Mouse (Mus musculus): ENCODE results near the gene Zc2hc1b. TPM values are rescaled to one million over a fixed set of nuclear protein-coding genes. Genes with fewer than 3 reads are reported as not detected.

Zc2hc1b gene
- polyA plus RNA-seq, 1 experiment from 2014 or later = not detected

GRCm38 (mm10) chr10:13127335-13127734 is 50.5 kb downstream of the Zc2hc1b start:
- Histone ChIP-seq H3K27ac (replicated peaks) (0 out of 2 replicates have a peak overlapping the region, but pooled peaks have one; percentile 23), H3K36me3 (peaks cover 63% of the 10 kb centered on the region), H3K27me3 (ENCODE audit: low read depth, poor library complexity, severe bottlenecking) (no peaks in the 10 kb centered on the region), H3K4me1 (peaks cover 10% of the 10 kb centered on the region), H3K9me3 (replicated peaks) (peaks cover 6% of the 10 kb centered on the region), H3K4me3 (no peak overlapping the region)
- peak; percentile 31 for DNase-seq (ENCODE audit: low spot score)
- 73% methylated on average over 13 of the region's 13 CpGs for WGBS

- Histone ChIP-seq H3K4me3 (no peak overlapping the region), H3K9me3 (replicated peaks) (peaks cover 6% of the 10 kb centered on the region), H3K36me3 (peaks cover 69% of the 10 kb centered on the region), H3K27ac (replicated peaks) (no peak overlapping the region; the same call in 1 of the 2 replicates), H3K27me3 (ENCODE audit: low read depth, poor library complexity, severe bottlenecking) (no peaks in the 10 kb centered on the region), H3K4me1 (peaks cover 14% of the 10 kb centered on the region)
- DNase-seq (ENCODE audit: low spot score) = peak; percentile 10
- WGBS = 67% methylated on average over 3 of the region's 3 CpGs
Measured at GRCm38 (mm10) chr10:13125811-13126210, 52.0 kb downstream of the Zc2hc1b start.

GRCm38 (mm10) chr10:13119300-13119699 is 58.5 kb downstream of the Zc2hc1b start:
- no peak for DNase-seq (ENCODE audit: low spot score)
- 79% methylated on average over 2 of the region's 2 CpGs for WGBS
- Histone ChIP-seq H3K27me3 (ENCODE audit: low read depth, poor library complexity, severe bottlenecking) (no peaks in the 10 kb centered on the region), H3K4me1 (peaks cover 66% of the 10 kb centered on the region), H3K4me3 (no peak overlapping the region), H3K27ac (replicated peaks) (peak overlapping the region; percentile 90), H3K36me3 (peaks cover 10% of the 10 kb centered on the region), H3K9me3 (replicated peaks) (no peaks in the 10 kb centered on the region)

GRCm38 (mm10) chr10:13118770-13119102 is 59.1 kb downstream of the Zc2hc1b start:
- H3K36me3 ChIP-seq = peaks cover 10% of the 10 kb centered on the region
- no peaks in the 10 kb centered on the region for H3K9me3 ChIP-seq (replicated peaks)
- H3K4me1 ChIP-seq = peaks cover 70% of the 10 kb centered on the region
- DNase-seq (ENCODE audit: low spot score) = no peak
- no peaks in the 10 kb centered on the region for H3K27me3 ChIP-seq (ENCODE audit: low read depth, poor library complexity, severe bottlenecking)
- peak overlapping the region; percentile 90 for H3K27ac ChIP-seq (replicated peaks)
- H3K4me3 ChIP-seq = no peak overlapping the region
- WGBS = 38% methylated on average over 5 of the region's 5 CpGs

GRCm38 (mm10) chr10:13118024-13118769 is 59.6 kb downstream of the Zc2hc1b start:
- H3K9me3 ChIP-seq (replicated peaks) = no peaks in the 10 kb centered on the region
- H3K4me3 ChIP-seq = no peak overlapping the region
- H3K27ac ChIP-seq (replicated peaks) = peak overlapping the region; percentile 90
- DNase-seq (ENCODE audit: low spot score) = peak; percentile 33
- peaks cover 75% of the 10 kb centered on the region for H3K4me1 ChIP-seq
- no peaks in the 10 kb centered on the region for H3K27me3 ChIP-seq (ENCODE audit: low read depth, poor library complexity, severe bottlenecking)
- 49% methylated on average over 7 of the region's 7 CpGs for WGBS
- peaks cover 10% of the 10 kb centered on the region for H3K36me3 ChIP-seq

- 27% methylated on average over 9 of the region's 9 CpGs for WGBS
- Histone ChIP-seq H3K36me3 (peaks cover 15% of the 10 kb centered on the region), H3K4me1 (peaks cover 88% of the 10 kb centered on the region), H3K4me3 (peak overlapping the region; percentile 9; the same call in 1 of the 2 replicates), H3K27me3 (ENCODE audit: low read depth, poor library complexity, severe bottlenecking) (no peaks in the 10 kb centered on the region), H3K9me3 (replicated peaks) (no peaks in the 10 kb centered on the region), H3K27ac (replicated peaks) (peak overlapping the region; percentile 90)
- peak; percentile 76 for DNase-seq (ENCODE audit: low spot score)
Measured at GRCm38 (mm10) chr10:13116706-13117665, 60.8 kb downstream of the Zc2hc1b start.

- peaks cover 96% of the 10 kb centered on the region for H3K4me1 ChIP-seq
- H3K4me3 ChIP-seq = peak overlapping the region; percentile 35; the same call in 1 of the 2 replicates
- H3K36me3 ChIP-seq = peaks cover 13% of the 10 kb centered on the region
- no peaks in the 10 kb centered on the region for H3K27me3 ChIP-seq (ENCODE audit: low read depth, poor library complexity, severe bottlenecking)
- 18% methylated on average over 4 of the region's 4 CpGs for WGBS
- peak overlapping the region; percentile 90 for H3K27ac ChIP-seq (replicated peaks)
- no peaks in the 10 kb centered on the region for H3K9me3 ChIP-seq (replicated peaks)
- DNase-seq (ENCODE audit: low spot score) = peak; percentile 71
Measured at GRCm38 (mm10) chr10:13115030-13115429, 62.8 kb downstream of the Zc2hc1b start.

- DNase-seq (ENCODE audit: low spot score) = peak; percentile 14
- WGBS = 77% methylated on average over 4 of the region's 4 CpGs
- no peaks in the 10 kb centered on the region for H3K9me3 ChIP-seq (replicated peaks)
- H3K4me1 ChIP-seq = peaks cover 96% of the 10 kb centered on the region
- H3K27me3 ChIP-seq (ENCODE audit: low read depth, poor library complexity, severe bottlenecking) = no peaks in the 10 kb centered on the region
- peak overlapping the region; percentile 90 for H3K27ac ChIP-seq (replicated peaks)
- peak overlapping the region; percentile 35; the same call in 1 of the 2 replicates for H3K4me3 ChIP-seq
- H3K36me3 ChIP-seq = peaks cover 18% of the 10 kb centered on the region
Measured at GRCm38 (mm10) chr10:13113641-13114040, 64.2 kb downstream of the Zc2hc1b start.

GRCm38 (mm10) chr10:13112849-13113248 is 65.0 kb downstream of the Zc2hc1b start:
- no peak for DNase-seq (ENCODE audit: low spot score)
- H3K27me3 ChIP-seq (ENCODE audit: low read depth, poor library complexity, severe bottlenecking) = no peaks in the 10 kb centered on the region

GRCm38 (mm10) chr10:13109781-13110180 is 68.0 kb downstream of the Zc2hc1b start:
- peaks cover 89% of the 10 kb centered on the region for H3K4me1 ChIP-seq
- H3K9me3 ChIP-seq (replicated peaks) = no peaks in the 10 kb centered on the region
- 57% methylated on average over 1 of the region's 1 CpGs for WGBS
- peak overlapping the region; percentile 88 for H3K27ac ChIP-seq (replicated peaks)
- peaks cover 18% of the 10 kb centered on the region for H3K36me3 ChIP-seq
- no peak overlapping the region for H3K4me3 ChIP-seq
- DNase-seq (ENCODE audit: low spot score) = no peak
- no peaks in the 10 kb centered on the region for H3K27me3 ChIP-seq (ENCODE audit: low read depth, poor library complexity, severe bottlenecking)

More at GRCm38 (mm10) chr10:13112849-13113248, 65.0 kb downstream of the Zc2hc1b start:
- Histone ChIP-seq H3K4me3 (peak overlapping the region; percentile 7; the same call in 1 of the 2 replicates), H3K36me3 (peaks cover 18% of the 10 kb centered on the region), H3K9me3 (replicated peaks) (no peaks in the 10 kb centered on the region), H3K27ac (replicated peaks) (peak overlapping the region; percentile 90), H3K4me1 (peaks cover 96% of the 10 kb centered on the region)
- WGBS = 71% methylated on average over 3 of the region's 3 CpGs

- H3K4me1 ChIP-seq = peaks cover 80% of the 10 kb centered on the region
- WGBS = 43% methylated on average over 4 of the region's 4 CpGs
Measured at GRCm38 (mm10) chr10:13108847-13109246, 69.0 kb downstream of the Zc2hc1b start.

GRCm38 (mm10) chr10:13108021-13108548 is 69.7 kb downstream of the Zc2hc1b start:
- Histone ChIP-seq H3K27ac (replicated peaks) (peak overlapping the region; percentile 88), H3K4me1 (peaks cover 72% of the 10 kb centered on the region), H3K4me3 (peak overlapping the region; percentile 18; the same call in 1 of the 2 replicates), H3K27me3 (ENCODE audit: low read depth, poor library complexity, severe bottlenecking) (no peaks in the 10 kb centered on the region), H3K36me3 (peaks cover 18% of the 10 kb centered on the region), H3K9me3 (replicated peaks) (no peaks in the 10 kb centered on the region)
- 8% methylated on average over 7 of the region's 7 CpGs for WGBS
- DNase-seq (ENCODE audit: low spot score) = peak; percentile 80

More at GRCm38 (mm10) chr10:13108847-13109246, 69.0 kb downstream of the Zc2hc1b start:
- no peaks in the 10 kb centered on the region for H3K27me3 ChIP-seq (ENCODE audit: low read depth, poor library complexity, severe bottlenecking)
- no peaks in the 10 kb centered on the region for H3K9me3 ChIP-seq (replicated peaks)
- no peak for DNase-seq (ENCODE audit: low spot score)
- peaks cover 18% of the 10 kb centered on the region for H3K36me3 ChIP-seq
- peak overlapping the region; percentile 88 for H3K27ac ChIP-seq (replicated peaks)
- no peak overlapping the region for H3K4me3 ChIP-seq
